Mouse (Mus musculus): ENCODE measurements around the gene Hoxb5. TPM values are rescaled to one million over a fixed set of nuclear protein-coding genes. Genes with fewer than 3 reads are reported as not detected.

Hoxb5 gene
- polyA plus RNA-seq, 1 experiment from 2014 or later = 4.5 TPM

- peaks cover 19% of the 10 kb centered on the region for H3K4me1 ChIP-seq (replicated peaks; ENCODE audit: control insufficient read depth, insufficient read depth, low read length)
- H3K27ac ChIP-seq (ENCODE audit: low read depth, low read length) = peak overlapping the region; percentile 84
- peaks cover 100% of the 10 kb centered on the region for H3K27me3 ChIP-seq (replicated peaks; ENCODE audit: control insufficient read depth, insufficient read depth, low read length)
- H3K4me3 ChIP-seq (ENCODE audit: low read depth, low read length) = peak overlapping the region; percentile 35
- DNase-seq (ENCODE audit: low spot score) = no peak
- H3K36me3 ChIP-seq (ENCODE audit: control insufficient read depth, insufficient read depth, low read length) = no peaks in the 10 kb centered on the region
- 2% methylated on average over 40 of the region's 40 CpGs for WGBS
- peak overlapping the region; percentile 56; the same call in 1 of the 2 replicates for H3K9ac ChIP-seq (ENCODE audit: low read depth, low read length)
- H3K4me2 ChIP-seq = peak overlapping the region; percentile 62
- no peaks in the 10 kb centered on the region for H3K9me3 ChIP-seq (ENCODE audit: control insufficient read depth, low read length)
- no peak for ATAC-seq (replicated peaks; ENCODE audit: low FRiP score)
Measured at GRCm38 (mm10) chr11:96341701-96342575, 38.8 kb downstream of the Hoxb5 start.

- Histone ChIP-seq H3K4me2 (peak overlapping the region; percentile 62), H3K36me3 (ENCODE audit: control insufficient read depth, insufficient read depth, low read length) (no peaks in the 10 kb centered on the region), H3K9me3 (ENCODE audit: control insufficient read depth, low read length) (no peaks in the 10 kb centered on the region), H3K27ac (ENCODE audit: low read depth, low read length) (no peak overlapping the region; the same call in 1 of the 2 replicates), H3K4me1 (replicated peaks; ENCODE audit: control insufficient read depth, insufficient read depth, low read length) (peaks cover 19% of the 10 kb centered on the region), H3K9ac (ENCODE audit: low read depth, low read length) (0 out of 2 replicates have a peak overlapping the region, but pooled peaks have one; percentile 30), H3K4me3 (ENCODE audit: low read depth, low read length) (no peak overlapping the region; the same call in 1 of the 2 replicates), H3K27me3 (replicated peaks; ENCODE audit: control insufficient read depth, insufficient read depth, low read length) (peaks cover 97% of the 10 kb centered on the region)
- 7% methylated on average over 4 of the region's 4 CpGs for WGBS
- ATAC-seq (replicated peaks; ENCODE audit: low FRiP score) (no peak), DNase-seq (ENCODE audit: low spot score) (no peak)
Measured at GRCm38 (mm10) chr11:96342576-96342930, 39.4 kb downstream of the Hoxb5 start.

DNA sequence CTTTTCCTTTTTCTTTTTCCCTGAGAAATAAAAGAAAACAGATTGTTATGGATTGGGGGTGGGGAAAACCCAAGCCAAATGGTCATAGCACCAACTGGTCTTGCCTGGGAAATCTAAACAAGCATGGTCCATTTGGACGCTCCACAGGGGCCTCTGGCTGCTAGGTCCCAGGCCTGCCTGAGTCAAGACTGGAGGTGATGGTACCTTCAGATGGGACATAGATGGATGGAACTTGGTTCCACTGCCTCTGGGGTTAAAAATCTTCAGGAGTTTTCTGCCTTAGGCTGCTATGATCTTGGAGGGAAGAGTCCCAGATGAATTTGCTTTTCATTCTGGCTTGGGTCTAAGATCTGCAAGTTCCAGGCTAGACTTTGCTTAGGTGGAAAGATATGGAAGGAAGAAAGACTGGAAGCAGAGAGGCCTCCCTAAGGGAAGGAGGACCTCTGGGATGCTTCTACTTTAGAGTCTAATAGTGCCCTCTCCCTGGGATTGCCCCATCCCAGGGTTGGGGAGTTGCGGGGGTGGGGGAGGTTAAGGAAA is 40.1 kb downstream of the Hoxb5 start:
- Histone ChIP-seq H3K4me1 (replicated peaks; ENCODE audit: control insufficient read depth, insufficient read depth, low read length) (peaks cover 19% of the 10 kb centered on the region), H3K9ac (ENCODE audit: low read depth, low read length) (0 out of 2 replicates have a peak overlapping the region, but pooled peaks have one; percentile 30), H3K9me3 (ENCODE audit: control insufficient read depth, low read length) (no peaks in the 10 kb centered on the region), H3K4me2 (no peak overlapping the region; the same call in 1 of the 2 replicates), H3K36me3 (ENCODE audit: control insufficient read depth, insufficient read depth, low read length) (no peaks in the 10 kb centered on the region), H3K27me3 (replicated peaks; ENCODE audit: control insufficient read depth, insufficient read depth, low read length) (peaks cover 96% of the 10 kb centered on the region), H3K4me3 (ENCODE audit: low read depth, low read length) (no peak overlapping the region), H3K27ac (ENCODE audit: low read depth, low read length) (no peak overlapping the region; the same call in 1 of the 2 replicates)
- WGBS = 26% methylated on average over 2 of the region's 2 CpGs
- ATAC-seq (replicated peaks; ENCODE audit: low FRiP score) (no peak), DNase-seq (ENCODE audit: low spot score) (no peak)

GRCm38 (mm10) chr11:96344061-96344877 is 41.1 kb downstream of the Hoxb5 start:
- no peaks in the 10 kb centered on the region for H3K9me3 ChIP-seq (ENCODE audit: control insufficient read depth, low read length)
- no peaks in the 10 kb centered on the region for H3K36me3 ChIP-seq (ENCODE audit: control insufficient read depth, insufficient read depth, low read length)
- peak overlapping the region; percentile 61 for H3K27ac ChIP-seq (ENCODE audit: low read depth, low read length)
- no peak for ATAC-seq (replicated peaks; ENCODE audit: low FRiP score)
- no peak for DNase-seq (ENCODE audit: low spot score)
- H3K4me2 ChIP-seq = peak overlapping the region; percentile 62
- H3K4me1 ChIP-seq (replicated peaks; ENCODE audit: control insufficient read depth, insufficient read depth, low read length) = peaks cover 14% of the 10 kb centered on the region
- H3K27me3 ChIP-seq (replicated peaks; ENCODE audit: control insufficient read depth, insufficient read depth, low read length) = peaks cover 95% of the 10 kb centered on the region
- H3K4me3 ChIP-seq (ENCODE audit: low read depth, low read length) = no peak overlapping the region; the same call in 1 of the 2 replicates
- 22% methylated on average over 40 of the region's 40 CpGs for WGBS
- H3K9ac ChIP-seq (ENCODE audit: low read depth, low read length) = no peak overlapping the region; the same call in 1 of the 2 replicates

GRCm38 (mm10) chr11:96344878-96345159 is 41.7 kb downstream of the Hoxb5 start:
- peak overlapping the region; percentile 61 for H3K27ac ChIP-seq (ENCODE audit: low read depth, low read length)
- no peak overlapping the region for H3K9ac ChIP-seq (ENCODE audit: low read depth, low read length)
- H3K9me3 ChIP-seq (ENCODE audit: control insufficient read depth, low read length) = no peaks in the 10 kb centered on the region
- peak overlapping the region; percentile 62 for H3K4me2 ChIP-seq
- H3K4me3 ChIP-seq (ENCODE audit: low read depth, low read length) = no peak overlapping the region
- H3K4me1 ChIP-seq (replicated peaks; ENCODE audit: control insufficient read depth, insufficient read depth, low read length) = peaks cover 14% of the 10 kb centered on the region
- peaks cover 95% of the 10 kb centered on the region for H3K27me3 ChIP-seq (replicated peaks; ENCODE audit: control insufficient read depth, insufficient read depth, low read length)
- DNase-seq (ENCODE audit: low spot score) = no peak
- 41% methylated on average over 6 of the region's 6 CpGs for WGBS
- ATAC-seq (replicated peaks; ENCODE audit: low FRiP score) = no peak
- H3K36me3 ChIP-seq (ENCODE audit: control insufficient read depth, insufficient read depth, low read length) = no peaks in the 10 kb centered on the region

DNA sequence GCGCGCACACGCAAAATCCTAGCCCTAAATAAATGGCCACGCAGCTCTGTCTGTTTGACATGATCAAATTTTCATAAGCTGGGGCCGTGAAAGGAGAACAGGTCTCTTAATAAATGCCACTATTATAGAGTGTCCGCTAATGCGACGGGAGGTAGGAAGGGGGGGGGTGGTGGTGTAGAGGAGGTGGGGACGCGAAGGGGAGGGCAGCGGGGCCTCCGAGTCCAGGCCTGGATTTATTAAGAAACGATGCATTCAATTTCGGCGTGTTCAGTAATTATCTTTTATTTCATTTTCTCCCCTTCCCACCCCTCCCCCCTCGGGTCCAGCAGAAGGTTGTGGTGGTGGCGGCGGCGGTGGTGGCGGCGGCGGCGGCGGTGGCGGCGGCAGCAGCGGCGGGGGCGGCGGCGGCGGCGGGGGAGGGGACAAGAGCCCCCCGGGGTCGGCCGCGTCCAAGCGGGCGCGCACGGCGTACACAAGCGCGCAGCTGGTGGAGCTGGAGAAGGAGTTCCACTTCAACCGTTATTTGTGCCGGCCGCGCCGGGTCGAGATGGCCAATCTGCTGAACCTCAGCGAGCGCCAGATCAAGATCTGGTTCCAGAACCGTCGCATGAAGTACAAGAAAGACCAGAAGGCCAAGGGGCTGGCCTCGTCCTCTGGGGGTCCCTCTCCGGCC is 42.2 kb downstream of the Hoxb5 start:
- H3K4me3 ChIP-seq (ENCODE audit: low read depth, low read length) = peak overlapping the region; percentile 36
- ATAC-seq (replicated peaks; ENCODE audit: low FRiP score) (no peak), DNase-seq (ENCODE audit: low spot score) (no peak)
- peak overlapping the region; percentile 62 for H3K4me2 ChIP-seq
- H3K27me3 ChIP-seq (replicated peaks; ENCODE audit: control insufficient read depth, insufficient read depth, low read length) = peaks cover 94% of the 10 kb centered on the region
- no peaks in the 10 kb centered on the region for H3K36me3 ChIP-seq (ENCODE audit: control insufficient read depth, insufficient read depth, low read length)
- peak overlapping the region; percentile 4 for H3K9ac ChIP-seq (ENCODE audit: low read depth, low read length)
- peak overlapping the region; percentile 61 for H3K27ac ChIP-seq (ENCODE audit: low read depth, low read length)
- H3K9me3 ChIP-seq (ENCODE audit: control insufficient read depth, low read length) = no peaks in the 10 kb centered on the region
- 8% methylated on average over 42 of the region's 56 CpGs for WGBS
- peaks cover 11% of the 10 kb centered on the region for H3K4me1 ChIP-seq (replicated peaks; ENCODE audit: control insufficient read depth, insufficient read depth, low read length)

- Histone ChIP-seq H3K36me3 (ENCODE audit: control insufficient read depth, insufficient read depth, low read length) (no peaks in the 10 kb centered on the region), H3K4me1 (replicated peaks; ENCODE audit: control insufficient read depth, insufficient read depth, low read length) (peaks cover 11% of the 10 kb centered on the region), H3K4me2 (peak overlapping the region; percentile 62), H3K4me3 (ENCODE audit: low read depth, low read length) (peak overlapping the region; percentile 36), H3K27me3 (replicated peaks; ENCODE audit: control insufficient read depth, insufficient read depth, low read length) (peaks cover 94% of the 10 kb centered on the region), H3K27ac (ENCODE audit: low read depth, low read length) (peak overlapping the region; percentile 8; the same call in 1 of the 2 replicates), H3K9ac (ENCODE audit: low read depth, low read length) (peak overlapping the region; percentile 4), H3K9me3 (ENCODE audit: control insufficient read depth, low read length) (no peaks in the 10 kb centered on the region)
- ATAC-seq (replicated peaks; ENCODE audit: low FRiP score) (no peak), DNase-seq (ENCODE audit: low spot score) (no peak)
- WGBS = 9% methylated on average over 45 of the region's 45 CpGs
Measured at GRCm38 (mm10) chr11:96345893-96346806, 43.0 kb downstream of the Hoxb5 start.
